Mouse (Mus musculus) spleen, adult 2 months (tissue): ENCODE results near the gene Fadd.

ENCODE experiments used
- CTCF ChIP-seq: fragments of 200-500 bp; IDR thresholded peaks from 2 replicates; pipeline ENCODE4 v1.5.1; 2011; ENCODE audit warnings: mild to moderate bottlenecking, inconsistent platforms; ENCODE audit not compliant: insufficient read depth, insufficient read length, insufficient replicate concordance; ENCODE audit errors: extremely low read depth
- POLR2A ChIP-seq: fragments of 200-500 bp; IDR thresholded peaks from 2 replicates; pipeline ENCODE4 v1.6.1; 2011; ENCODE audit warnings: low read depth, low read length, inconsistent platforms

- no peak for TF ChIP-seq POLR2A
- TF ChIP-seq CTCF, result no peak
Measured at GRCm38 (mm10) chr7:144604735-144605134, 22.5 kb upstream of the Fadd start.
